Comparison of ENCODE assay signal across 27 mouse cellular contexts in genomic region chr6:85381648-85382020, GRCm38 (mm10). TPM values are rescaled to one million over a fixed set of nuclear protein-coding genes. Genes with fewer than 3 reads are reported as not detected.
A peak's percentile ranks its signal among the peaks of the same experiment; 100 is the strongest.
DNase-seq lines count a peak whose midpoint lies in the region; ATAC-seq and TF ChIP-seq lines count a peak whose summit lies in the region.
"Had no signal": no experiment of that assay in that cellular context is flagged by ENCODE, and none has a peak within 500 bp of the region (broad histone marks: within the 10 kb centered on the region; RNA-seq: fewer than 3 reads in every experiment).

No protein-coding gene starts in this region.

- no peak overlapping the region for H3K9ac ChIP-seq in forebrain, embryonic 11.5 days (ENCODE audit: low read length)
- H3K9ac ChIP-seq in liver, embryonic 12.5 days, result no peak overlapping the region
- no peak overlapping the region for H3K9ac ChIP-seq in liver, postnatal 0 days (replicated peaks)
- H3K9ac ChIP-seq in MEL (ENCODE audit: control insufficient read depth, low read depth, low read length, poor library complexity, severe bottlenecking), result peak overlapping the region; percentile 36; the same call in 1 of the 2 replicates
- H3K9ac ChIP-seq: embryonic facial prominence, embryonic 15.5 days; forebrain, embryonic 12.5 days; heart, embryonic 12.5 days; hindbrain, embryonic 14.5 days had no signal

- ATAC-seq in forebrain, embryonic 11.5 days (replicated peaks; ENCODE audit: low FRiP score), result no peak
- ATAC-seq in liver, embryonic 12.5 days, result no peak
- no peak for ATAC-seq in liver, postnatal 0 days

- no peak overlapping the region for H3K4me2 ChIP-seq in forebrain, embryonic 11.5 days (ENCODE audit: low read depth, low read length, severe bottlenecking)
- peak overlapping the region; percentile 71 for H3K4me2 ChIP-seq in liver, embryonic 12.5 days
- no peak overlapping the region for H3K4me2 ChIP-seq in liver, postnatal 0 days (ENCODE audit: low read depth, low read length)

- H3K4me3 ChIP-seq in forebrain, embryonic 10.5 days, result peak overlapping the region; percentile 36; the same call in 1 of the 2 replicates
- H3K4me3 ChIP-seq in forebrain, embryonic 11.5 days (ENCODE audit: low read depth, low read length), result no peak overlapping the region
- no peak overlapping the region for H3K4me3 ChIP-seq in liver, embryonic 12.5 days
- H3K4me3 ChIP-seq in liver, postnatal 0 days (ENCODE audit: low read depth, low read length), result no peak overlapping the region
- H3K4me3 ChIP-seq in MEL (ENCODE audit: control insufficient read depth in 1 of 2, insufficient read depth in 1 of 2, low read depth in 2 of 2, low read length in 2 of 2), result peak overlapping the region; percentile 70 to 87; a peak in 3 of 4 replicates
- no peak overlapping the region for H3K4me3 ChIP-seq in macrophage (ENCODE audit: inconsistent target)
- H3K4me3 ChIP-seq: embryonic facial prominence, embryonic 15.5 days; forebrain, embryonic 12.5 days; heart, adult 2 months had no signal

- no peak for TF ChIP-seq CTCF in liver, postnatal 0 days (IDR thresholded peaks at IDR 0.05; ENCODE audit: low read depth)
- no peak for TF ChIP-seq CTCF in MEL (IDR thresholded peaks at IDR 0.05 in 2 of 3, conservative IDR thresholded peaks at IDR 0.05 in 1 of 3; ENCODE audit: control insufficient read depth in 1 of 3, insufficient read depth in 1 of 3, low read depth in 2 of 3, low read length in 3 of 3, poor library complexity in 1 of 3, severe bottlenecking in 1 of 3)

- WGBS in forebrain, embryonic 10.5 days, result 79% methylated on average over 10 of the region's 10 CpGs
- 81% methylated on average over 10 of the region's 10 CpGs for WGBS in forebrain, embryonic 11.5 days
- 50% methylated on average over 10 of the region's 10 CpGs for WGBS in liver, embryonic 12.5 days (ENCODE audit: insufficient replicate concordance)
- WGBS in liver, postnatal 0 days (ENCODE audit: insufficient replicate concordance), result 67% methylated on average over 10 of the region's 10 CpGs
- 96% methylated on average over 8 of the region's 10 CpGs for WGBS in macrophage (ENCODE audit: missing documents)

- no peak for TF ChIP-seq EP300 in liver, postnatal 0 days (IDR thresholded peaks at IDR 0.05; ENCODE audit: low read depth)
- TF ChIP-seq EP300 in MEL (IDR thresholded peaks at IDR 0.05; ENCODE audit: low read depth in 1 of 2, low read length in 2 of 2), result no peak

- H3K36me3 ChIP-seq in forebrain, embryonic 10.5 days (replicated peaks), result no peaks in the 10 kb centered on the region
- H3K36me3 ChIP-seq in forebrain, embryonic 11.5 days (ENCODE audit: control insufficient read depth, insufficient read depth, low read length), result no peaks in the 10 kb centered on the region
- no peaks in the 10 kb centered on the region for H3K36me3 ChIP-seq in liver, embryonic 12.5 days
- H3K36me3 ChIP-seq in liver, postnatal 0 days (replicated peaks; ENCODE audit: insufficient read depth, low read length), result no peaks in the 10 kb centered on the region
- H3K36me3 ChIP-seq in MEL (ENCODE audit: control insufficient read depth in 1 of 2, insufficient read depth in 2 of 2, low read length in 2 of 2), result peaks cover 0 to 25% of the 10 kb centered on the region in 2 experiments; a peak in 2 of 4 replicates
- H3K36me3 ChIP-seq in macrophage (ENCODE audit: inconsistent target), result no peaks in the 10 kb centered on the region
- H3K36me3 ChIP-seq: embryonic facial prominence, embryonic 15.5 days; forebrain, embryonic 12.5 days; heart, embryonic 12.5 days; hindbrain, embryonic 10.5 days had no signal

- H3K9me3 ChIP-seq in forebrain, embryonic 10.5 days, result no peaks in the 10 kb centered on the region
- H3K9me3 ChIP-seq in forebrain, embryonic 11.5 days (ENCODE audit: control insufficient read depth, low read length), result no peaks in the 10 kb centered on the region
- no peaks in the 10 kb centered on the region for H3K9me3 ChIP-seq in liver, embryonic 12.5 days (replicated peaks)
- no peaks in the 10 kb centered on the region for H3K9me3 ChIP-seq in liver, postnatal 0 days (ENCODE audit: low read length)
- H3K9me3 ChIP-seq in MEL (replicated peaks; ENCODE audit: insufficient read depth, low read length), result no peaks in the 10 kb centered on the region
- H3K9me3 ChIP-seq: embryonic facial prominence, embryonic 15.5 days; forebrain, embryonic 12.5 days; hindbrain, embryonic 10.5 days had no signal

- peaks cover 29% of the 10 kb centered on the region for H3K4me1 ChIP-seq in forebrain, embryonic 10.5 days
- H3K4me1 ChIP-seq in forebrain, embryonic 11.5 days (replicated peaks; ENCODE audit: control insufficient read depth, insufficient read depth, low read length), result no peaks in the 10 kb centered on the region
- peaks cover 50% of the 10 kb centered on the region for H3K4me1 ChIP-seq in liver, embryonic 12.5 days
- H3K4me1 ChIP-seq in liver, postnatal 0 days (ENCODE audit: insufficient read depth), result peaks cover 10% of the 10 kb centered on the region
- peaks cover 11 to 35% of the 10 kb centered on the region in 2 experiments for H3K4me1 ChIP-seq in MEL (ENCODE audit: control insufficient read depth in 1 of 2, insufficient read depth in 2 of 2, low read length in 2 of 2)

- DNase-seq in forebrain, embryonic 10.5 days (ENCODE audit: extremely low spot score, low spot score), result no peak
- DNase-seq in forebrain, embryonic 11.5 days (ENCODE audit: low spot score), result no peak
- no peak for DNase-seq in liver, postnatal 0 days
- DNase-seq in MEL (ENCODE audit: low read depth, low spot score), result peak; percentile 27
- DNase-seq in embryo, embryonic 10 days (ENCODE audit: low spot score), result no peak
- DNase-seq in thymus, postnatal 14 days, result no peak
- DNase-seq: adrenal gland, adult 8-10 months; adrenal gland, postnatal 36 days; cerebellum, adult 2 months; gastrocnemius, postnatal 10 days had no signal

- no peak for TF ChIP-seq POLR2A in MEL (IDR thresholded peaks at IDR 0.05; ENCODE audit: control insufficient read depth in 1 of 2, insufficient read depth in 1 of 2, low read depth in 1 of 2, low read length in 2 of 2, poor library complexity in 1 of 2)

- TF ChIP-seq RAD21 in MEL (IDR thresholded peaks at IDR 0.05; ENCODE audit: low read depth, low read length), result no peak

- H3K27ac ChIP-seq in forebrain, embryonic 10.5 days, result peak overlapping the region; percentile 80; the same call in 1 of the 2 replicates
- H3K27ac ChIP-seq in forebrain, embryonic 11.5 days (ENCODE audit: low read depth, low read length), result no peak overlapping the region
- H3K27ac ChIP-seq in liver, embryonic 12.5 days, result no peak overlapping the region
- H3K27ac ChIP-seq in liver, postnatal 0 days (ENCODE audit: low read depth), result no peak overlapping the region
- H3K27ac ChIP-seq in MEL (ENCODE audit: control insufficient read depth, low read depth, low read length) (peak overlapping the region; percentile 95), macrophage (0 out of 2 replicates have a peak overlapping the region, but pooled peaks have one; percentile 71)
- H3K27ac ChIP-seq: embryonic facial prominence, embryonic 15.5 days; hindbrain, embryonic 14.5 days had no signal

- H3K79me2 ChIP-seq in MEL (ENCODE audit: control insufficient read depth, insufficient read depth, low read length, poor library complexity), result no peaks in the 10 kb centered on the region; the same call in 1 of the 2 replicates
- no peaks in the 10 kb centered on the region for H3K79me2 ChIP-seq in macrophage (ENCODE audit: inconsistent target)

- peaks cover 51% of the 10 kb centered on the region for H3K27me3 ChIP-seq in forebrain, embryonic 10.5 days (ENCODE audit: poor library complexity, severe bottlenecking)
- H3K27me3 ChIP-seq in forebrain, embryonic 11.5 days (ENCODE audit: control insufficient read depth, insufficient read depth, low read length), result no peaks in the 10 kb centered on the region
- H3K27me3 ChIP-seq in liver, embryonic 12.5 days (replicated peaks), result peaks cover 11% of the 10 kb centered on the region; the same call in 1 of the 2 replicates
- H3K27me3 ChIP-seq in liver, postnatal 0 days (ENCODE audit: insufficient read depth, low read length), result no peaks in the 10 kb centered on the region
- H3K27me3 ChIP-seq in MEL (ENCODE audit: control insufficient read depth in 1 of 2, insufficient read depth in 2 of 2, low read length in 2 of 2), result no peaks in the 10 kb centered on the region

RNA-seq across cellular contexts. Expression of gene Rab11fip5, which starts 7.2 kb away (rescaled TPM):
- polyA plus RNA-seq in forebrain, embryonic 10.5 days (2016; fragmentation: Nextera tagmentation; extraction: Ambion mirVana), result 2.5 and 3.1 TPM in 2 replicates
- 4.5 and 5.1 TPM in 2 replicates for polyA plus RNA-seq in forebrain, embryonic 11.5 days (2014; fragmentation: Nextera tagmentation; extraction: Ambion mirVana)
- 0.68 and 0.79 TPM in 2 replicates for polyA plus RNA-seq in liver, embryonic 12.5 days (2016; fragmentation: Nextera tagmentation; extraction: Ambion mirVana)
- 1.1 TPM in 2 replicates for polyA plus RNA-seq in liver, postnatal 0 days (2015; fragmentation: Nextera tagmentation; extraction: Ambion mirVana)
- 3.1 and 3.3 TPM in 2 replicates for total RNA-seq in MEL (2012; rRNA removed)
- polyA plus RNA-seq in MEL (2012; ENCODE audit: insufficient read depth in 1 of 2, insufficient read length in 2 of 2, low read depth in 1 of 2, low replicate concordance in 2 of 2, missing spikeins in 1 of 2) (1 to 10 TPM in 1 of 2 experiments, not detected in 1; 8.5 TPM), macrophage (2018) (38.4 to 80.5 TPM (median 38.6 TPM) in 3 replicates)
- total RNA-seq in macrophage (2018; cell fraction: chromatin; rRNA removed), result 10 to 100 TPM in 24 of 26 experiments, 1 to 10 TPM in 2; 4.5 to 67.9 (median 27.2) TPM
- total RNA-seq in macrophage (2018; cell fraction: cytosol; rRNA removed), result 100 to 1,000 TPM in 1 of 26 experiments, 10 to 100 TPM in 25; 23.9 to 104 (median 44.7) TPM
- total RNA-seq in macrophage (2018; cell fraction: nucleus; rRNA removed), result 10 to 100 TPM; 15.6 to 85.3 (median 32.2) TPM

RNA-seq across cellular contexts. Expression of gene Noto, which starts 42.1 kb away (rescaled TPM):
- not detected in 2 replicates for polyA plus RNA-seq in forebrain, embryonic 10.5 days (2016; fragmentation: Nextera tagmentation; extraction: Ambion mirVana)
- polyA plus RNA-seq in forebrain, embryonic 11.5 days (2014; fragmentation: Nextera tagmentation; extraction: Ambion mirVana), result not detected in 2 replicates
- polyA plus RNA-seq in liver, embryonic 12.5 days (2016; fragmentation: Nextera tagmentation; extraction: Ambion mirVana), result not detected in 2 replicates
- not detected in 2 replicates for polyA plus RNA-seq in liver, postnatal 0 days (2015; fragmentation: Nextera tagmentation; extraction: Ambion mirVana)
- not detected in 2 replicates for total RNA-seq in MEL (2012; rRNA removed)
- not detected for polyA plus RNA-seq in MEL (2012; ENCODE audit: insufficient read depth in 1 of 2, insufficient read length in 2 of 2, low read depth in 1 of 2, low replicate concordance in 2 of 2, missing spikeins in 1 of 2)
- total RNA-seq in macrophage (2018; cell fraction: chromatin; rRNA removed), result not detected
- total RNA-seq in macrophage (2018; cell fraction: cytosol; rRNA removed), result not detected
- not detected for total RNA-seq in macrophage (2018; cell fraction: nucleus; rRNA removed)
- not detected in 3 replicates for polyA plus RNA-seq in macrophage (2018)
- total RNA-seq: adrenal gland, adult 8-10 months; adrenal gland, postnatal 36 days; gastrocnemius, postnatal 10 days; gastrocnemius, postnatal 4 days; heart, adult 2 months; heart, postnatal 25 days had no signal
- polyA plus RNA-seq: C2C12; cerebellum, adult 2 months; cortical plate, adult 2 months; embryonic facial prominence, embryonic 11.5 days; embryonic facial prominence, embryonic 15.5 days; erythroblast, embryonic 14.5 days; forebrain, embryonic 12.5 days; forebrain, embryonic 16.5 days; frontal cortex, adult 2 months; heart, adult 2 months; heart, embryonic 12.5 days; heart, embryonic 16.5 days; hindbrain, embryonic 10.5 days; hindbrain, embryonic 14.5 days had no signal

RNA-seq across cellular contexts. Expression of gene Sfxn5, which starts 48.4 kb away (rescaled TPM):
- 11.7 and 14.3 TPM in 2 replicates for polyA plus RNA-seq in forebrain, embryonic 10.5 days (2016; fragmentation: Nextera tagmentation; extraction: Ambion mirVana)
- polyA plus RNA-seq in forebrain, embryonic 11.5 days (2014; fragmentation: Nextera tagmentation; extraction: Ambion mirVana), result 12.5 and 13.8 TPM in 2 replicates
- 2.6 and 3.1 TPM in 2 replicates for polyA plus RNA-seq in liver, embryonic 12.5 days (2016; fragmentation: Nextera tagmentation; extraction: Ambion mirVana)
- 3.1 and 3.3 TPM in 2 replicates for polyA plus RNA-seq in liver, postnatal 0 days (2015; fragmentation: Nextera tagmentation; extraction: Ambion mirVana)
- 1.8 and 2.0 TPM in 2 replicates for total RNA-seq in MEL (2012; rRNA removed)
- polyA plus RNA-seq in MEL (2012; ENCODE audit: insufficient read depth in 1 of 2, insufficient read length in 2 of 2, low read depth in 1 of 2, low replicate concordance in 2 of 2, missing spikeins in 1 of 2) (1 to 10 TPM in 1 of 2 experiments, not detected in 1; 3.0 TPM), macrophage (2018) (3.8 to 11.4 TPM (median 5.9 TPM) in 3 replicates)
- total RNA-seq in macrophage (2018; cell fraction: chromatin; rRNA removed), result 10 to 100 TPM in 25 of 26 experiments, 1 to 10 TPM in 1; 6.3 to 87.7 (median 36.8) TPM
- 10 to 100 TPM in 12 of 26 experiments, 1 to 10 TPM in 14; 3.5 to 20.3 (median 7.5) TPM for total RNA-seq in macrophage (2018; cell fraction: cytosol; rRNA removed)
- 10 to 100 TPM in 24 of 26 experiments, 1 to 10 TPM in 2; 6.9 to 51.7 (median 23.0) TPM for total RNA-seq in macrophage (2018; cell fraction: nucleus; rRNA removed)

RNA-seq across cellular contexts. Expression of gene Smyd5, which starts 50.2 kb away (rescaled TPM):
- 84.4 and 85.8 TPM in 2 replicates for polyA plus RNA-seq in forebrain, embryonic 10.5 days (2016; fragmentation: Nextera tagmentation; extraction: Ambion mirVana)
- 49.8 and 52.7 TPM in 2 replicates for polyA plus RNA-seq in forebrain, embryonic 11.5 days (2014; fragmentation: Nextera tagmentation; extraction: Ambion mirVana)
- polyA plus RNA-seq in liver, embryonic 12.5 days (2016; fragmentation: Nextera tagmentation; extraction: Ambion mirVana), result 41.6 and 45.4 TPM in 2 replicates
- 9.6 and 11.3 TPM in 2 replicates for polyA plus RNA-seq in liver, postnatal 0 days (2015; fragmentation: Nextera tagmentation; extraction: Ambion mirVana)
- 82.5 and 102 TPM in 2 replicates for total RNA-seq in MEL (2012; rRNA removed)
- polyA plus RNA-seq in MEL (2012; ENCODE audit: insufficient read depth in 1 of 2, insufficient read length in 2 of 2, low read depth in 1 of 2, low replicate concordance in 2 of 2, missing spikeins in 1 of 2) (100 to 1,000 TPM in 1 of 2 experiments, not detected in 1; 113 TPM), macrophage (2018) (9.5 to 26.7 TPM (median 17.2 TPM) in 3 replicates)
- total RNA-seq in macrophage (2018; cell fraction: chromatin; rRNA removed), result 10 to 100 TPM; 10.2 to 54.1 (median 31.6) TPM
- total RNA-seq in macrophage (2018; cell fraction: cytosol; rRNA removed), result 10 to 100 TPM in 17 of 26 experiments, 1 to 10 TPM in 9; 7.0 to 14.7 (median 11.7) TPM
- 10 to 100 TPM in 22 of 26 experiments, 1 to 10 TPM in 4; 6.3 to 77.0 (median 18.5) TPM for total RNA-seq in macrophage (2018; cell fraction: nucleus; rRNA removed)

Comparison
In these comparisons a context has a peak if more than half of its experiments do, and no peak if none do; other contexts are left out.
1. H3K27ac ChIP-seq: peak in forebrain, embryonic 10.5 days (single experiment), MEL (single experiment) and macrophage (single experiment); none in forebrain, embryonic 11.5 days (single experiment), liver, embryonic 12.5 days (single experiment) and liver, postnatal 0 days (single experiment).
2. H3K4me3 ChIP-seq: peak in forebrain, embryonic 10.5 days (single experiment) and MEL (2 of 2); none in forebrain, embryonic 11.5 days (single experiment), liver, embryonic 12.5 days (single experiment), liver, postnatal 0 days (single experiment) and macrophage (single experiment).